Mouse (Mus musculus) MEL (cell line): ENCODE results near the gene 3830417A13Rik.

Experiments
- CTCF ChIP-seq, 3 experiments: IDR thresholded peaks in 2 of 3; conservative IDR thresholded peaks in 1 of 3; 2 replicates each; pipeline ENCODE4 v1.5.1; 2011 to 2012; ENCODE audit warnings: low read length in 3 of 3, low read depth in 2 of 3, mild to moderate bottlenecking in 2 of 3, improper control_type of control experiment in 1 of 3, inconsistent platforms in 1 of 3, mixed read lengths in 1 of 3, moderate library complexity in 1 of 3; ENCODE audit not compliant: control insufficient read depth in 1 of 3, insufficient read depth in 1 of 3, poor library complexity in 1 of 3, severe bottlenecking in 1 of 3
- EP300 ChIP-seq, 2 experiments: IDR thresholded peaks; 2 replicates each; pipeline ENCODE4 v1.6.1; 2011; ENCODE audit warnings: improper control_type of control experiment in 2 of 2, low read length in 2 of 2, low read depth in 1 of 2, mild to moderate bottlenecking in 1 of 2
- HCFC1 ChIP-seq: IDR thresholded peaks from 2 replicates; pipeline ENCODE4 v1.6.1; 2012; ENCODE audit warnings: low read depth, mild to moderate bottlenecking, inconsistent platforms, low read length, improper control_type of control experiment, moderate library complexity
- MAFK ChIP-seq: IDR thresholded peaks from 2 replicates; pipeline ENCODE4 v1.6.1; 2011; ENCODE audit warnings: low read depth, mild to moderate bottlenecking, low read length, improper control_type of control experiment, borderline replicate concordance
- MAX ChIP-seq: IDR thresholded peaks from 2 replicates; pipeline ENCODE4 v1.6.1; 2011; ENCODE audit warnings: low read length, improper control_type of control experiment
- RAD21 ChIP-seq: IDR thresholded peaks from 2 replicates; pipeline ENCODE4 v1.6.1; 2011; ENCODE audit warnings: mild to moderate bottlenecking, low read depth, low read length, improper control_type of control experiment
- UBTF ChIP-seq: IDR thresholded peaks from 2 replicates; pipeline ENCODE4 v1.6.1; 2012; ENCODE audit warnings: low read depth, mild to moderate bottlenecking, inconsistent platforms, low read length, improper control_type of control experiment, moderate library complexity, borderline replicate concordance; ENCODE audit not compliant: insufficient read depth
- USF1 ChIP-seq: IDR thresholded peaks from 2 replicates; pipeline ENCODE4 v1.6.1; 2014; ENCODE audit warnings: low read depth, mild to moderate bottlenecking, inconsistent platforms, low read length, improper control_type of control experiment, moderate library complexity
- ZC3H11A ChIP-seq: IDR thresholded peaks from 2 replicates; pipeline ENCODE4 v1.6.1; 2012; ENCODE audit warnings: low read depth, mild to moderate bottlenecking, inconsistent platforms, low read length, improper control_type of control experiment
- ZNF384 ChIP-seq: IDR thresholded peaks from 2 replicates; pipeline ENCODE4 v1.6.1; 2012; ENCODE audit warnings: low read depth, mild to moderate bottlenecking, inconsistent platforms, low read length, improper control_type of control experiment

DNA sequence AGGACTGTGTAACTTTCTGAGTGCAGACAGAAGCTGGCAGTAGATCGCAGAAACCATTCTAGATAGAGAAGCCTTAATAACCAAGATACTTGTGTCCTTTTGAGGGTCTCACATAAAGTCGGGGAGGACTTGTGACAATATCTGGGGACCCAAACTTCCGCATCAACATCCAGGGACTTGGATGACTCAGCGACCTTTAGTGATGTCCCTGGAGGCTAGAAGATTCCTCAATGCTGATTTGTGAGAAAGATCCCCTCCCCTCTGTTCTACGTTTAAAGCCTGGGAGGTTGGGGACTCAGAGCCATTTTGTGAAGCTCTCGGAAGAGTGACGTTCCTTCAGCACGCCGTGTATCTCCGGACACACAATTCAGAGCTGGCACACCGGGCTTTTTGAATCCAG is at the start of gene 3830417A13Rik:
- TF ChIP-seq CTCF (IDR thresholded peaks at IDR 0.05 in 2 of 3, conservative IDR thresholded peaks at IDR 0.05 in 1 of 3; ENCODE audit: control insufficient read depth in 1 of 3, insufficient read depth in 1 of 3, low read depth in 2 of 3, low read length in 3 of 3, poor library complexity in 1 of 3, severe bottlenecking in 1 of 3) (no peak), MAX (no peak), ZC3H11A (no peak), EP300 (IDR thresholded peaks at IDR 0.05; ENCODE audit: low read depth in 1 of 2, low read length in 2 of 2) (no peak), ZNF384 (no peak), UBTF (no peak), RAD21 (no peak), MAFK (no peak), HCFC1 (no peak), USF1 (no peak)
